Mouse (Mus musculus): ENCODE results near the gene Sult1b1.

GRCm38 (mm10) chr5:87580389-87580788 lies 42.4 kb upstream of the Sult1b1 start:
- no peak for TF ChIP-seq CTCF (IDR thresholded peaks at IDR 0.05; ENCODE audit: extremely low read depth, insufficient read depth, insufficient read length, insufficient replicate concordance)
- no peak for TF ChIP-seq POLR2A (IDR thresholded peaks at IDR 0.05; ENCODE audit: low read depth, low read length)
